Mouse (Mus musculus) spleen, embryonic (tissue): ENCODE measurements at regions not wholly inside any gene's neighbourhood (a gene's known extent, or its start where the extent isn't known, plus 50 kb on each side); places are given as distances from the start of the nearest gene placed in this dataset.

Experiments
- CTCF ChIA-PET: fragments of 350-600 bp; sonication (Branson Sonifier 250); formaldehyde crosslinking; loops from one replicate; lab custom pipeline; 2022; lab: Charles Lee

- CTCF ChIA-PET = no interaction called here
These were observed 305.5 kb downstream of the Tbc1d1 start for GRCm38 (mm10) chr5:64461592-64461991.

GRCm38 (mm10) chr5:64462411-64462810 is 306.3 kb downstream of the Tbc1d1 start:
- CTCF ChIA-PET = no interaction called here

- CTCF ChIA-PET = interaction anchor here (0.5 kb wide), 1 partner anchor 203 kb away, joined by 5 read pairs; no protein-coding TSS in a partner anchor
These were observed 307.5 kb downstream of the Tbc1d1 start for GRCm38 (mm10) chr5:64463570-64463969.

GRCm38 (mm10) chr5:64466320-64466719 is 310.2 kb downstream of the Tbc1d1 start:
- CTCF ChIA-PET = no interaction called here

DNA sequence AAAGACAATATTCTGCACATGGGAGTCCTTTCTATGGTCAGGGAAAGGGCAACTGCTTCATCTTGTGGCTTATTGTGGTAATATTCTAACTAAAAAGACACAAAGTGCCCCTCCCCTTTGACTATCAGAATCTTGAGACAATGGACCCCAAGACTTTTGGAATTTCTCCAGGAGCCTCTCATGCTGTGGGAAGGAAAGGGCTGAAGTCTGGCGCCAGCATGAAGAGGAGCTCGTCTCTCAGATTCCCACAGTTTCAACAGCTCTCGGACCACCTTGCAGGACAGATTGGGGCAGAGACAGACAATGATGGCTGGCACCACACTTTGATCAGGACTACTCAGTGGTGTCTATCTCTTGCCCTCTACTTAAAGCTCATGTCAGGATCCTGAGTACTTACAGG is 311.8 kb downstream of the Tbc1d1 start:
- CTCF ChIA-PET = no interaction called here

- CTCF ChIA-PET = no interaction called here
These were observed 312.2 kb downstream of the Tbc1d1 start for GRCm38 (mm10) chr5:64468307-64468706.

- CTCF ChIA-PET = no interaction called here
These were observed 315.9 kb downstream of the Tbc1d1 start for GRCm38 (mm10) chr5:64472008-64472407.

- CTCF ChIA-PET = no interaction called here
These were observed 316.3 kb downstream of the Tbc1d1 start for GRCm38 (mm10) chr5:64472415-64472814.

GRCm38 (mm10) chr5:64474868-64475267 is 318.8 kb downstream of the Tbc1d1 start:
- CTCF ChIA-PET = no interaction called here

DNA sequence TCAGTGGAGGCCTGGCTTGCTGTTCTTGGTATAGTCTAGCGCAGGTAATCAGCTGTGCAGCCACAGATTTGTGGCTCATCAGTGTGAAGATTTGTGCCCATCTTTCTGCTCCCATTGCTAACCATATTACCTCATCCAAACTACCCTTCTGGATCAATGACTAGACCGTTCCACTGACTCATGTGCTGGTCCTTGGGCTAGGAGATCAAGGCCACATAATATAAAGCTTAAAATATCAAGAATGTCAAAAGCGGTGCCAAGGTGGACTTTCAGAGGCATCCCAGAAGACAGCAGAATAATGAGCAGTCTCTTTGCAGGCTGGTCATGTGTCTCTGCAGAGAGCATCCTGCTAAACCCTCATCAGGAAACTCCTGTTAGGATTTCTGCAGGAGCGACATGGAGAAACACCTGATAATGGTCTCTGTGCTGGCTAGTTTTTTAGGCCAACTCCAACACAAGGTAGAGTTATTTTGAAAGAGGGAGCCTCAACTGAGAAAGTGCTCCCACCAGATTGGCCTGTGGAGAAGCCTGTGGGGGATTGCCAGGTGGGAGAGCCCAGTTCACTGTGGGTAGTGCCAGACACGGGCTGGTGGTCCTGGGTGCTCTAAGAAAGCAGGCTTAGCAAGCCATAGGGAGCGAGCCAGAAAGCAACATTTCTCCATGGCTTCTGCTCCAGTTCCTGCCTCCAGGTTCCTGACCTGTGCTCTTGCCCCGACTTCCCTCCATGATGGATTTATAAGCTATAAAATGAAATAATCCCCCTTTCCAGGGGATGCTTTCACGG is 319.8 kb downstream of the Tbc1d1 start:
- CTCF ChIA-PET = interaction anchor here (0.7 kb wide), 1 partner anchor 288 kb away, joined by 26 read pairs; no protein-coding TSS in a partner anchor

DNA sequence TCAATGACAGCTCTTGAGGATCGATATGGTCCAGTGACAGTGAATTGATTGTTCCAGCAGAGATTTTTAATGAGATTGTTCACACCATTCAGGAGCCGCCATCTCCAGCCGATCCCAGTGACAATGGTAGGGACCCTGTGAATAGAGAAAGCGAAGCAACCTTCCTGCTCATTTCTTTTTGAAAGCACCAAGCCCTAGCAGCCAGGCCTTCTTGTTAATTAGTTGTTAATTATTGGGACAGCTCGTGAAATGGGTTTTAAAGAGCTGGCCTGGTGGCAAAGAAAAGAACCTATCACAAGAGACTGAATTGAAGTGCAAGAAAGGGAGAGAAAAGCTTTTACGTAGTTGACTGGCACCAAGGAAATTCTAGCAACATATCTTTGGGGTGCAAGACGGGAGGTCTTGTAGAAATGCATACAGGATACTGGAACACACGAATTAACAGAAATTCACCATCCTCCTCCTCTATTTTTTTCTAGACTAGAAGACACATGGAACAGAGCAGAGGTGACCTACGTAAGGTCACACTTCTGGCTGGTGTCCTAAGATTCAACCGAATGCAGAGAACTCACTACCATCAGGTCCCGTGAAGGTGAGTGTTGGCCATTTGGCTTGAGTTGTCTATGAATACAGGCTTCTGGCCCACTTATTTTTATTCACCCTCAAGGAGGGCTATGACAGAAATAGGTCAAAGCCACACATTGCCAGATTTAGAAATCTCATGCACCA is 320.7 kb downstream of the Tbc1d1 start:
- CTCF ChIA-PET = interaction anchor here (0.7 kb wide), 1 partner anchor 289 kb away, joined by 26 read pairs; no protein-coding TSS in a partner anchor

DNA sequence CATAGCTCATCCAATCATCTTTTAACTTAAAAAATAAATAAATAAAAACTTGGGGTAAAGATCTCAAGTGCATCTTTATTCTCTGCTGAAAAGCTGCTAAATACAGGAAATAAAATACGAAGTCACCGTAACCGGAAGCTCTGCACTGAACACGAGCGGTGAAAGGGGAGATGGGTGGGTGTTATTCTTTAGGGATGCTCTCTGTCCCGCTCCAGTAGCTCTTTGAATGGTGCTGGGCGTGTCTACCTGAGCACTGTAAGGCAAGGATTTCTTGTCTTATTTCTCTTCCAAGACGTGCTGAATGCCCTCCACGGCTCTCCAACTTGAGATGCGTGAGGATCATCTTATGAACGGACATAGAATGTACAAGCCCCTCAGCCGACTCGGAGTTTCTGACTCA is 322.0 kb downstream of the Tbc1d1 start:
- CTCF ChIA-PET = interaction anchor here (0.5 kb wide), 1 partner anchor 182 kb away, joined by 3 read pairs; no protein-coding TSS in a partner anchor

DNA sequence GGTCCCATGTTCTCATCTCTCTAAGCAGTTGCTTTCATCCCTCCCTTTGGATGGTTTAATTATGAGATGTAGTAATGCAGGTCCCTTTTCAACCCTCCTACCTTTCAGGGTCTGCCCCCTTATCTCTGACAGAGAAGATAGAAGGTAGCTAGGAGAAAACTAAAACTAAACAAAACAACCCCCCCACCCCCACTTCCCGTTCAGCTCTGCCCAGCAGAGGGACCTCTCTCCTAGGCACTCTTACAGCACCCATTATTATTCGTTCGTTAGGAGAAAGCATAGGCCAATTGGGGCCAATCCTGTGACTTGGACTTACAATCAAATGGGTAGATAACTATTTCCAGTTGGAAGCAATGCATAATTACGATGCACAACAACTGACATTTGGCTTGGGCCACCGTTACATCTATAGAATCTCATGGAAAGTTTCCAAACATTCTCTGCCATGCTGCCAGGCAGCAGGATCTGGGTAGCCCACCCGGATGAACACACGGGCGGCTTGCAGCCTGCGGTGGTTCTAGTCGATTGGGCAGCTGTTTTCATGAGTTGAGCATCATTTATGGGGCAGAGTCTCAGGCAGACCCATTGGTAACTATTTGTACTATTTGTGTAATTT is 322.6 kb downstream of the Tbc1d1 start:
- CTCF ChIA-PET = no interaction called here

GRCm38 (mm10) chr5:64479315-64479714 is 323.2 kb downstream of the Tbc1d1 start:
- CTCF ChIA-PET = no interaction called here

DNA sequence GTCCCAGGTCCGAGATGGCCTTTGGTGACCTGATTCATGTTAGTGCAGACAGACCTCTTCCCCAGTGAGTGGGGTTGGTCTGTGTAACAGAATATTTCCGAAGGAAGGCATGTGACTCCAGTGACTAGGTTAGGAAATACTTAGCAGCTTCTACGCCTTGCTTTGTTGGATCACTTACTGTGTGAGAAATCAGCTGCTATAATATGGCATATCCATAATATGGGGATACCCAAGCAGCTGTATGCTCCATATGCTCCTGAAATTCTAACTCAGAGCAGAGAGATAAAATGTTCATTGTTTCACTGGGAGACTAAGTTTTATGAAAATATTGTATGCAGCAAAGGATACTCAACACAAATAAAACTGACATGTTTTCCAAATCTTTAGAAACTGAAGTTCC is 318.1 kb upstream of the Klf3 start:
- CTCF ChIA-PET = no interaction called here

- CTCF ChIA-PET = interaction anchor here (0.5 to 1.0 kb wide), 2 partner anchors 10 to 15 kb away, joined by 3 to 6 read pairs; no protein-coding TSS in a partner anchor
These were observed 317.3 kb upstream of the Klf3 start for GRCm38 (mm10) chr5:64485856-64486255.

DNA sequence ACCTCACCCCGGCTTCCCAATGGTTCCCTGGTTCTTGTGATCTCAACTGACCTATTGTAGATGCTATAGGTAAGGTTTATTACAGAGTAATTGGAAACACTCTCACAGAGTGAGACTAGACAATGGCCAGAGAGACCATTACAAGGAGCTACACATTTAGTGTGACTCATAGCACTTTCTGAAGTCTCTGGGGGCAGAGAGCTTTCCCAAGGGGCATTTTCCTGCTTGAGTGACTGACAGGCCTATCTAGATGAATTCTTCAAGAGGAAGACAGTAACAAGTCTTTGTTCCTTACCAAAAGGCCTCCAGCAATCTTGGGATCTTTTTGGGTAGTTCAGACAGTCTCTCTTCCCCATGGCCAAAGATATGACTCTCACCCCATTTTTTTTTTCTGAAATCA is 316.4 kb upstream of the Klf3 start:
- CTCF ChIA-PET = interaction anchor here (0.5 kb wide), 1 partner anchor 113 kb away, joined by 5 read pairs; no protein-coding TSS in a partner anchor

DNA sequence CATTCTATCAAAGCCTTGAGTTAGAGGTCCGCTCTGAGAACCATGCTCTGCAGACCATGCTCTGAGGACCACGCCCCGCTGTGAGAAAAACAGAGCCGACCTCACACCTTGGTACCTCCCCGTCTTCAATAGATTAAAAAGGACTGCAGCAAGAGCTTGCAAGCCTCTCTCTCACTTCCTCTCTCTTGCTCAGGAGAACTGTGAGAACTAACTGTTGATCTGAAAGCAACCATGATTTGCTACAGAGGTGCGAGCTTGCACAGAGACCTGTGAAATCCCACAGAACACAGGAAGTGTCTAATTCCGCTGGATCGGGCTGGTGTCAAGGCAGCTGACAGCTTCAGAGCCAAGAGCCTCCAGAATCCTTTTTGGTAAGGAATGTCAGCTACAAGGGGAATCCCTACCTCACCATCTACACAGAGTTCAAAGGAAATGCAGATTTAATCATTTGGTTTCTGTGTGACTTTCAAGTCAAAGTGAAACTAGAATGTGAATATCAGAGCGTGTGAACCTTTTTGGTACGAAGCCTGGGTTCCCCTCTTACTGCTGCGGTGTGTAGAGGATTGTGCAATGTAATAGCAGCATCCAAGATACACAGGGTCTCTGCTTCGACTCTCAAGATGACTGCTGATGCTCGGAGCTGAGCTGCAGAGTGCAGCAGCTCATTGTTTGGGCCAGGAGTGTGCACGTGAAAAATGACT is 315.3 kb upstream of the Klf3 start:
- CTCF ChIA-PET = interaction anchor here (0.9 kb wide), 1 partner anchor 18 kb away, joined by 5 read pairs; no protein-coding TSS in a partner anchor

DNA sequence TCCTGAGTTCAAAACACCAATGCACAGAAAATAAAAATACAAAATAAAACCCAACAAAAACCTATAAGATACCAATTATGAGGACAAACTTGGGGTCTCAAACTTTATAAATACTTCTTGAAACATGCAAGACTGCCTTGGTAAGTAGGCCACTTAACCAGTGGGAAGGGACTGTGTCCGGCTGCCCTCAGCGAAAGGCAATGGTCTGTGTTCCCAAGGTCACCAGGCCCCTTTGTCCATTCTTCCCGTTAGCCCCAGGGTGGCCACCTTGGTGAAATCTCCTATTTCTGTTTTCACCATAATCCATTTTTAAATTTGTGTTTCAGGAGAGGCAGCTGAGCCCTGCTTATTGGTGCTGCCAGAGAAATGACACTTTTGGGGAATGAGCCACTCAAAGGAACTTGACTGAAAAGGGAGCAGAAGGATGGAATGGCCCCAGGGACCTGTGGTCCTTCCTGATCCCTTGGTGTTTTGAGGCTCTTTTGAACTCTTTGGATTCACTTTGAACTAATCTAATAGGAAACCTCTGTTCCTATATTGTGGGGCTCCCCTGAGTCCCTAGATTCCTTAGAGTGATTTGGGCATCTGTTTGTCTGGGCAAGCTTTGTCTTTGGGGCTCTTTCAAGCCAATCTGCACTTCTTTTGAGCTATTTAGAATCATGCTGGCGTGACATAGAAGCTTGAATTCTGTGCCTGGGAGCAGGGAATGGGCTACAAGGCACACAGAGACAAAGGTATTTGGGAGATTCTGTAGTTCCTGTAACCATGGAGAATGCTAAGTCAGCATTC is 313.3 kb upstream of the Klf3 start:
- CTCF ChIA-PET = interaction anchor here (0.6 to 0.7 kb wide), 3 partner anchors 41 to 321 kb away, joined by 3 to 7 read pairs (median 5); no protein-coding TSS in a partner anchor

DNA sequence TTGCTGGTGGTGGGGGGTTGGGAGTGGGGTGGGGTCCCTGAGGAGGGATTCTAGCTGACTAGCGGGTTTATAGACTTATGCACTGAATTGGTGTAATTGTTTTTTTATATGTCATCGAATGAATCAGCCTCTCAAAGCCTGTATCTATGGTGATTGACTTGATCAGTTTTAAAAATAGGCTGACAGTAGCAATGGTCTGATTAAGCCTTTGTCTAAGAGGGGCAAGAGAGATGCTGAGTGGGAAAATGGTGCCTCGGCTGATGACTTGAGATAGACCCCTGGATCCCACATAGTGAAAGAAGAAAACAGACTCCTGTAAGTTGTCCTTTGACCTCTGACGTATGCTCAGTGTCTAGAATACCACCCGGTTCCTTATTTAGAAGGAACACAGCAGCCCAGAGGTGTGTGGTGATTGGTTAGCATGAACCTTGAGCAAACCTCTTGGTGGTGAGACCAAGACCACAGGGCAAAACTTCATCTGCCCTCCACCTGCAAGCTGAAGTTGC is 312.7 kb upstream of the Klf3 start:
- CTCF ChIA-PET = no interaction called here
